Mouse (Mus musculus) small intestine, adult 2 months (tissue): ENCODE results near the gene Mms19. TPM values are rescaled to one million over a fixed set of nuclear protein-coding genes. Genes with fewer than 3 reads are reported as not detected.
A peak's percentile ranks its signal among the peaks of the same experiment; 100 is the strongest.
"Not testable (repeated sequence)": the region's sequence is repeated elsewhere in the genome, so short reads cannot be mapped to it uniquely, and the experiment has no call there.

Experiments
- H3K27ac ChIP-seq: fragments of 200-500 bp; 2 replicates; pipeline ENCODE4 v1.5.1; 2012; ENCODE audit warnings: low read depth, low read length, control low read depth, inconsistent platforms; ENCODE audit not compliant: insufficient read depth
- H3K27me3 ChIP-seq: fragments of 200-500 bp; 2 replicates; pipeline ENCODE4 v1.6.1; 2012; ENCODE audit warnings: mild to moderate bottlenecking, moderate library complexity, low read length, inconsistent platforms; ENCODE audit not compliant: control insufficient read depth, insufficient read depth
- H3K36me3 ChIP-seq: fragments of 200-500 bp; 2 replicates; pipeline ENCODE4 v1.6.1; 2012; ENCODE audit warnings: mild to moderate bottlenecking, low read length, control low read depth, inconsistent platforms; ENCODE audit not compliant: control insufficient read depth, insufficient read depth
- H3K4me1 ChIP-seq: fragments of 200-500 bp; 2 replicates; pipeline ENCODE4 v1.6.1; 2012; ENCODE audit warnings: low read length, inconsistent platforms, mixed read lengths; ENCODE audit not compliant: control insufficient read depth, insufficient read depth, insufficient read length
- H3K4me3 ChIP-seq: fragments of 200-500 bp; 2 replicates; pipeline ENCODE4 v1.5.1; 2012; ENCODE audit warnings: low read depth, mild to moderate bottlenecking, control low read depth, inconsistent platforms, low read length, moderate library complexity
- CTCF ChIP-seq: fragments of 200-500 bp; IDR thresholded peaks from 2 replicates; pipeline ENCODE4 v1.5.1; 2012; ENCODE audit warnings: low read depth, mild to moderate bottlenecking, control low read depth, inconsistent platforms, low read length, moderate library complexity, mixed read lengths; ENCODE audit not compliant: insufficient replicate concordance, insufficient read length; ENCODE audit errors: extremely low read depth
- POLR2A ChIP-seq: fragments of 200-500 bp; IDR thresholded peaks from 2 replicates; pipeline ENCODE4 v1.6.1; 2012; ENCODE audit warnings: low read depth, mild to moderate bottlenecking, control low read depth, inconsistent platforms, low read length, moderate library complexity
- WGBS: fragments of 180-500 bp; shearing (Covaris S2); methylation state at CpG from one replicate; pipeline ENCODE4 v1.1.7; 2018; 5-methylcytosine and 5-hydroxymethylcytosine counted together
- polyA plus RNA-seq: library from polyadenylated mRNA; depleted of rRNA; stranded (reverse); fragments of >200 nt; gene quantifications from 2 replicates; pipeline ENCODE4 v1.2.3, GENCODE M21; 2012

Gene Mms19
- polyA plus RNA-seq, 1 experiment = 33.0 TPM

GRCm38 (mm10) chr19:41915294-41915693 lies 65.7 kb downstream of the Mms19 start:
- WGBS = 80% methylated on average over 3 of the region's 3 CpGs
- peaks cover 36% of the 10 kb centered on the region for H3K36me3 ChIP-seq
- peaks cover 6% of the 10 kb centered on the region; the same call in 1 of the 2 replicates for H3K4me1 ChIP-seq
- H3K27ac ChIP-seq = no peak overlapping the region
- TF ChIP-seq CTCF (no peak), POLR2A (no peak)
- H3K27me3 ChIP-seq = no peaks in the 10 kb centered on the region
- H3K4me3 ChIP-seq = no peak overlapping the region

DNA sequence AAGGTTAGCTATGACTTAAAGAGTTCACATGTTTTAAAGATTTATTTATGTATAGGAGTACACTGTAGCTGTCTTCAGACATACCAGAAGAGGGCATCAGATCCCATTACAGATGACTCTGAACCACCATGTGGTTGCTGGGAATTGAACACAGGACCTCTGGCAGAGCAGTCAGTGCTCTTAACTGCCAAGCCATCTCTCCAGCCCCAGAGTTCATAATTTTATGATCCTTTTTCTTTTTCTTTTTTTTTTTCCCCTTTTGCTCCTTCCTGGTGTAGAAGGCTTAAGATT lies 66.4 kb downstream of the Mms19 start:
- H3K4me3 ChIP-seq, H3K4me1 ChIP-seq, H3K27me3 ChIP-seq, H3K27ac ChIP-seq: not testable (repeated sequence)
- H3K36me3 ChIP-seq = peaks cover 33% of the 10 kb centered on the region

DNA sequence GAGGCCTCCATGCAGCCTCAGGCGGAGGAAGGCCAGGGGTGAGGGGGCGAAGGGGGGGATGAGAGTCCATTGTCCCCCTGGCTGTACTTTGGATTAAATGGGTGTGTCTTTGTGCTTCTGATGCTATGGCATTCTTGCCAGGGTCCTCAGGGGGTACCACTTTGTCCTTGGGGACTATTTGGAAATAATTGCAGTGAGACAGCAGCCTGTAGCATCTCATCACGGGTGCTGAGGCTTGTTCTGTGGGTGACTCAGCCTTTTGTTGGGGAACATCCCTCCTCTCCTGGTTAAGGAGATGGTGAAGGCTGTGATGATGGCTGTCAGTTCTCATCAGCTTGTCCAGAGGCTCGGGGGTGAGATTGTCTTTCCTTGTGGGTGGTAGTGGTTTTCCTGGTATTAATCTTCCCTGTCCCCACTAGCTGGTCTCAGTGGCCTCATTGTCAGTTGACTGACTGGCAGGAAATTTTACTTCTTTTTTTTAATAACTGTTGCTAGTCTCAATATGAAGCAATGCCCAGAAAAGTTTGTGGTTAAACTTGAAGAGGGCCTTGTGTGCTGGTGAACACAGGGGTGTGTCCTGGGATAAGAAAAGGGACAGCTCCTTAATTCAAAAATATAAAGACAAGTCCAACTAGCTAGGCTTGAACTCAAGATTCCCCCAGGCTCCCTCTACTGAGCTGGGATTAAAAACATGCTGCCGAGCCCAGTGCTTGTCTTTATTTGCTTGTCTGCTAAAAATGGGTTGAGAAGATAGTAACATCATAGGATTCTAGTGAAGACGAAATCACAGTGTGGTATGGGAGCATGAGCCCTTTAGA lies 67.0 kb downstream of the Mms19 start:
- peak overlapping the region; percentile 32 for H3K4me3 ChIP-seq
- 55% methylated on average over 6 of the region's 6 CpGs for WGBS
- no peaks in the 10 kb centered on the region for H3K27me3 ChIP-seq
- no peak overlapping the region for H3K27ac ChIP-seq
- peaks cover 28% of the 10 kb centered on the region for H3K36me3 ChIP-seq
- TF ChIP-seq POLR2A (no peak), CTCF (no peak)
- H3K4me1 ChIP-seq = peaks cover 6% of the 10 kb centered on the region; the same call in 1 of the 2 replicates

- peak overlapping the region; percentile 81 for H3K27ac ChIP-seq
- H3K36me3 ChIP-seq = peaks cover 22% of the 10 kb centered on the region
- under 1% methylated on average over 53 of the region's 53 CpGs for WGBS
- H3K4me3 ChIP-seq = peak overlapping the region; percentile 98
- TF ChIP-seq CTCF (no peak), POLR2A (peak; percentile 28; the same call in 1 of the 2 replicates)
- H3K4me1 ChIP-seq = peaks cover 6% of the 10 kb centered on the region; the same call in 1 of the 2 replicates
- H3K27me3 ChIP-seq = no peaks in the 10 kb centered on the region
Observed at GRCm38 (mm10) chr19:41912121-41913080, 68.6 kb downstream of the Mms19 start.

DNA sequence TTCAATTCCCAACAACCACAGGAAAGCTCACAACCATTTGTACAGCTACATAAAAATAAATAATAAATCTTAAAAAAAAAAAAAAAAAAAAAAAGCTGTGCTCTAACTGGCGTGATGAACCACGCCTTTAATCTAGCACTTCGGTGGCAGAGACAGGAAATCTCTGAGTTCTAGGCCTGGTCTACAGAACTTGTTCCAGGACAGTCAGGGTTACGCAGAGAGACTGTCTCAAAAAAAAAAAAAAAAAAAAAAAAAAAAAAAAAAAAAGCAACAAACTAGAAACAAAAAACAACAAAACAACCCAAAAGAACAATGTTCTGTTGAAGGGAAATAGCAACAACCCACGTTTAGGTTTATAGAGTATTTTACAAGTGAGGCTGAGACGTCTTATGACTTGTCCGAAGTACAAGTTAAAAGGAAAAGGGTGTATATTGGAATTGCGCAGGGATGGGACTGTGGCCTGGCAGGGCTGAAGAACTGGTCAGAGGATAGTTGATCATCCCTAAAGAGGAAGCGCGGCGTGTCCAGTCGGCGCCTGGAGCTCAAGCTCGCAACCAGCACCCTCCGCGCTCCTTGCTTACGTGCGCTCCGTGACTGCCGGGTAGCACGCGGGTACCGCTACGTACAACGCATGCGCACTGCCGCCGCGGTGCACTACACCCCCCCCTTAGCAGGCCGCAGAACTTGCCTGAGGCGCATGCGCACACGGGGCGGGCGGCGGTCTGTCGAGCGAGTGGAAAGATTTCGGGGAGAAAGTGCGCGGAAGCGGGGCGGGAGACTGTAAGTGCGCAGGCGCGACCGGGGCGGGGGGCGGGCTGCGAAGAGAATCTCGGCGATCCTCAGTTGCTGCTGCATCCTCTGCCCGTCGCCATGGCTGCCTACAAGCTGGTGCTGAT lies 69.5 kb downstream of the Mms19 start, which contains the start of gene Pgam1:
Gene Pgam1 (plus strand): TSS at position 746 of the 896 bp plus-strand sequence.
- no peak for TF ChIP-seq POLR2A
- TF ChIP-seq CTCF = no peak
- H3K4me3 ChIP-seq = peak within 1 kb of the TSS; percentile 98
- 3% methylated on average over 51 of the region's 54 CpGs for WGBS
- H3K4me1 ChIP-seq = peaks cover 12% of the 10 kb centered on the region; the same call in 1 of the 2 replicates
- peak within 1 kb of the TSS; percentile 94 for H3K27ac ChIP-seq
- peaks cover 14% of the 10 kb centered on the region for H3K36me3 ChIP-seq
- H3K27me3 ChIP-seq = no peaks in the 10 kb centered on the region

GRCm38 (mm10) chr19:41910396-41910795 lies 70.6 kb downstream of the Mms19 start:
- Histone ChIP-seq H3K27ac (no peak overlapping the region), H3K4me1 (peaks cover 12% of the 10 kb centered on the region; the same call in 1 of the 2 replicates), H3K36me3 (peaks cover 7% of the 10 kb centered on the region; the same call in 1 of the 2 replicates), H3K4me3 (no peak overlapping the region), H3K27me3 (no peaks in the 10 kb centered on the region)
- TF ChIP-seq POLR2A (no peak), CTCF (no peak)
- WGBS = 82% methylated on average over 2 of the region's 2 CpGs
